Mouse (Mus musculus) hindbrain, embryonic 10.5 days (tissue): ENCODE measurements around the gene Pim1. TPM values are rescaled to one million over a fixed set of nuclear protein-coding genes. Genes with fewer than 3 reads are reported as not detected.
A peak's percentile ranks its signal among the peaks of the same experiment; 100 is the strongest.

Experiments
- DNase-seq: peaks from one replicate; pipeline ENCODE4 v3.0.0-alpha.2; 2017; ENCODE audit warnings: low spot score
- H3K27ac ChIP-seq: fragments of 300-500 bp; sonication (generic); 2 replicates; pipeline ENCODE4 v1.5.1; 2016; ENCODE audit warnings: mild to moderate bottlenecking, moderate library complexity
- H3K27me3 ChIP-seq: fragments of 300-500 bp; sonication (generic); 2 replicates; pipeline ENCODE4 v1.6.1; 2016; ENCODE audit warnings: mild to moderate bottlenecking; ENCODE audit not compliant: poor library complexity, insufficient read depth, severe bottlenecking
- H3K36me3 ChIP-seq: fragments of 300-500 bp; sonication (generic); 2 replicates; pipeline ENCODE4 v1.6.1; 2016; ENCODE audit warnings: mild to moderate bottlenecking, moderate library complexity
- H3K4me1 ChIP-seq: fragments of 300-500 bp; sonication (generic); replicated peaks from 2 replicates; pipeline ENCODE4 v1.6.1; 2016; ENCODE audit warnings: mild to moderate bottlenecking
- H3K4me3 ChIP-seq: fragments of 300-500 bp; sonication (generic); 2 replicates; pipeline ENCODE4 v1.5.1; 2016; ENCODE audit warnings: mild to moderate bottlenecking, moderate library complexity
- H3K9me3 ChIP-seq: fragments of 300-500 bp; sonication (generic); 2 replicates; pipeline ENCODE4 v1.6.1; 2016; ENCODE audit warnings: mild to moderate bottlenecking, moderate library complexity
- WGBS: fragments of 180-500 bp; shearing (Covaris S2); methylation state at CpG from one replicate; pipeline ENCODE4 v1.1.7; 2016; 5-methylcytosine and 5-hydroxymethylcytosine counted together
- polyA plus RNA-seq: library from polyadenylated mRNA; unstranded; fragments of >200 nt; fragmentation: Nextera tagmentation; extraction: Ambion mirVana; gene quantifications from 2 replicates; pipeline ENCODE4 v1.2.1, GENCODE M21; 2016

The Pim1 gene
- polyA plus RNA-seq, 1 experiment from 2014 or later: 25.0 TPM

GRCm38 (mm10) chr17:29475142-29475541, 15.4 kb upstream of the Pim1 start:
- no peaks in the 10 kb centered on the region for H3K36me3 ChIP-seq
- no peak overlapping the region for H3K27ac ChIP-seq
- 0 out of 2 replicates have a peak, but pooled peaks cover 6% of the 10 kb centered on the region for H3K9me3 ChIP-seq
- no peaks in the 10 kb centered on the region for H3K27me3 ChIP-seq
- no peak overlapping the region for H3K4me3 ChIP-seq
- 91% methylated on average over 3 of the region's 3 CpGs for WGBS
- DNase-seq: no peak
- no peaks in the 10 kb centered on the region; the same call in 1 of the 2 replicates for H3K4me1 ChIP-seq

- H3K27ac ChIP-seq: no peak overlapping the region
- H3K4me3 ChIP-seq: no peak overlapping the region
- no peaks in the 10 kb centered on the region for H3K36me3 ChIP-seq
- H3K27me3 ChIP-seq: no peaks in the 10 kb centered on the region
- 76% methylated on average over 4 of the region's 4 CpGs for WGBS
- H3K9me3 ChIP-seq: 0 out of 2 replicates have a peak, but pooled peaks cover 6% of the 10 kb centered on the region
- DNase-seq: no peak
- peaks cover 5% of the 10 kb centered on the region for H3K4me1 ChIP-seq
These were observed 14.1 kb upstream of the Pim1 start for GRCm38 (mm10) chr17:29476461-29476860.

GRCm38 (mm10) chr17:29477357-29477756, 13.2 kb upstream of the Pim1 start:
- Histone ChIP-seq H3K27me3 (no peaks in the 10 kb centered on the region), H3K9me3 (0 out of 2 replicates have a peak, but pooled peaks cover 3% of the 10 kb centered on the region), H3K4me1 (peaks cover 7% of the 10 kb centered on the region), H3K36me3 (no peaks in the 10 kb centered on the region), H3K4me3 (no peak overlapping the region), H3K27ac (no peak overlapping the region)
- no peak for DNase-seq
- WGBS: 91% methylated on average over 10 of the region's 10 CpGs

- no peak overlapping the region for H3K4me3 ChIP-seq
- WGBS: 90% methylated on average over 4 of the region's 4 CpGs
- peaks cover 7% of the 10 kb centered on the region for H3K4me1 ChIP-seq
- no peak for DNase-seq
- H3K9me3 ChIP-seq: peaks cover 8% of the 10 kb centered on the region; the same call in 1 of the 2 replicates
- H3K36me3 ChIP-seq: no peaks in the 10 kb centered on the region
- H3K27me3 ChIP-seq: no peaks in the 10 kb centered on the region
- H3K27ac ChIP-seq: no peak overlapping the region
These were observed 12.3 kb upstream of the Pim1 start for GRCm38 (mm10) chr17:29478271-29478670.

GRCm38 (mm10) chr17:29480256-29480655, 10.3 kb upstream of the Pim1 start:
- DNase-seq: no peak
- Histone ChIP-seq H3K9me3 (peaks cover 7% of the 10 kb centered on the region; the same call in 1 of the 2 replicates), H3K27ac (no peak overlapping the region), H3K4me1 (peaks cover 7% of the 10 kb centered on the region), H3K27me3 (no peaks in the 10 kb centered on the region), H3K36me3 (no peaks in the 10 kb centered on the region), H3K4me3 (no peak overlapping the region)
- WGBS: 78% methylated on average over 2 of the region's 2 CpGs

GRCm38 (mm10) chr17:29482632-29483031, 7.9 kb upstream of the Pim1 start:
- Histone ChIP-seq H3K9me3 (peaks cover 7% of the 10 kb centered on the region; the same call in 1 of the 2 replicates), H3K27me3 (no peaks in the 10 kb centered on the region), H3K4me3 (no peak overlapping the region), H3K27ac (no peak overlapping the region), H3K4me1 (peaks cover 7% of the 10 kb centered on the region), H3K36me3 (no peaks in the 10 kb centered on the region)
- no peak for DNase-seq
- 90% methylated on average over 7 of the region's 7 CpGs for WGBS

GRCm38 (mm10) chr17:29483282-29483681, 7.3 kb upstream of the Pim1 start:
- Histone ChIP-seq H3K27ac (no peak overlapping the region), H3K4me1 (peaks cover 9% of the 10 kb centered on the region), H3K9me3 (peaks cover 7% of the 10 kb centered on the region; the same call in 1 of the 2 replicates), H3K27me3 (no peaks in the 10 kb centered on the region), H3K36me3 (no peaks in the 10 kb centered on the region), H3K4me3 (no peak overlapping the region)
- WGBS: 96% methylated on average over 2 of the region's 2 CpGs
- no peak for DNase-seq

- Histone ChIP-seq H3K9me3 (peaks cover 7% of the 10 kb centered on the region; the same call in 1 of the 2 replicates), H3K27me3 (no peaks in the 10 kb centered on the region), H3K4me1 (peaks cover 20% of the 10 kb centered on the region), H3K27ac (no peak overlapping the region), H3K4me3 (no peak overlapping the region), H3K36me3 (no peaks in the 10 kb centered on the region)
- no peak for DNase-seq
- 85% methylated on average over 2 of the region's 2 CpGs for WGBS
These were observed 6.1 kb upstream of the Pim1 start for GRCm38 (mm10) chr17:29484431-29484830.

GRCm38 (mm10) chr17:29485336-29486233, 5.0 kb upstream of the Pim1 start:
- H3K4me3 ChIP-seq: no peak overlapping the region
- peaks cover 29% of the 10 kb centered on the region for H3K4me1 ChIP-seq
- H3K9me3 ChIP-seq: peaks cover 7% of the 10 kb centered on the region; the same call in 1 of the 2 replicates
- H3K27me3 ChIP-seq: no peaks in the 10 kb centered on the region
- no peak for DNase-seq
- no peak overlapping the region for H3K27ac ChIP-seq
- 83% methylated on average over 3 of the region's 3 CpGs for WGBS
- no peaks in the 10 kb centered on the region for H3K36me3 ChIP-seq

- no peaks in the 10 kb centered on the region for H3K27me3 ChIP-seq
- 0 out of 2 replicates have a peak, but pooled peaks cover under 1% of the 10 kb centered on the region for H3K9me3 ChIP-seq
- peak overlapping the region; percentile 94; the same call in 1 of the 2 replicates for H3K4me3 ChIP-seq
- peaks cover 34% of the 10 kb centered on the region for H3K4me1 ChIP-seq
- peaks cover 1% of the 10 kb centered on the region for H3K36me3 ChIP-seq
- DNase-seq: no peak
- peak overlapping the region; percentile 98 for H3K27ac ChIP-seq
- WGBS: 79% methylated on average over 8 of the region's 8 CpGs
These were observed 2.1 kb upstream of the Pim1 start for GRCm38 (mm10) chr17:29488257-29488977.

GRCm38 (mm10) chr17:29488978-29489970, 1.3 kb upstream of the Pim1 start:
- Histone ChIP-seq H3K9me3 (no peaks in the 10 kb centered on the region), H3K4me1 (peaks cover 43% of the 10 kb centered on the region), H3K27me3 (no peaks in the 10 kb centered on the region), H3K27ac (peak overlapping the region; percentile 98), H3K4me3 (peak overlapping the region; percentile 94), H3K36me3 (peaks cover 10% of the 10 kb centered on the region)
- no peak for DNase-seq
- 7% methylated on average over 30 of the region's 30 CpGs for WGBS
